Mouse (Mus musculus) urinary bladder, postnatal 14 days (tissue): ENCODE results near the gene Carmil2.

Experiments
- DNase-seq: peaks from one replicate; pipeline ENCODE4 v3.0.0; 2021; ENCODE audit warnings: low spot score

The Carmil2 gene

DNA sequence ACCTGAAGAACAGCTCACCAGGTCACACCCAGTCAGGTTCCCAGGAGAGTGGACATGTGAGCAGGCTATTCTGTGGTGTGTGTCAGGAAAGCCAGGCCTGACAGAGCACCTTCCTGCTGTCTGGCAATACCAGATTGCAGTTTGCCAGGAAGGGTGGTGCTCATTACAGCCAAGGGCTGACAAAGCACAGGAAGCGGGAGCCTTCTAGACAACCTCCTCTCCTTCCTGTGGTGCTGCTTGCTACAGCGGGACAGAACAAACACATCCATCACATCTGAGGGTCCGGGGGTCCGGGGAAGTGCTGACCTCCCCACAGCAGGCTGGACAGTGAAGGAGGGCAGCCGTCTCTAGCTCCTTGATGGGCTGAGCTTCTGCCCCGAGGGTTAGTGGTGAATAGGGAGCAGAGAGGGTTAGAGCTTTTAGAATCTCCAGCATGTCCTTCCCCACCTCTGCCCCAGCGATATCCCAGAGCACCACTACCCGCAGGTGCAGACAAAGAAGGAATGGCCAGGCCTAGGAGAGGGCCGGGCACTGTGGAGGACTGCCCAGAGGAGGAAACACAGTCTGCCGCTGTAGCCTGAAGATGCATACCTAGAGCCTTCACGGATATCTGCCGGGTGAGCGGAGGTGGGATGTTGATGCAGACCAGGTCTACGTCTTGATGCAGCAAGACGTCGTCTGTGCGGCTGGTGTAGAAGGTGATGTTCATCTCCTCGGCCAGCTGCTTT lies 41.5 kb downstream of the Carmil2 start:
- no peak for DNase-seq

DNA sequence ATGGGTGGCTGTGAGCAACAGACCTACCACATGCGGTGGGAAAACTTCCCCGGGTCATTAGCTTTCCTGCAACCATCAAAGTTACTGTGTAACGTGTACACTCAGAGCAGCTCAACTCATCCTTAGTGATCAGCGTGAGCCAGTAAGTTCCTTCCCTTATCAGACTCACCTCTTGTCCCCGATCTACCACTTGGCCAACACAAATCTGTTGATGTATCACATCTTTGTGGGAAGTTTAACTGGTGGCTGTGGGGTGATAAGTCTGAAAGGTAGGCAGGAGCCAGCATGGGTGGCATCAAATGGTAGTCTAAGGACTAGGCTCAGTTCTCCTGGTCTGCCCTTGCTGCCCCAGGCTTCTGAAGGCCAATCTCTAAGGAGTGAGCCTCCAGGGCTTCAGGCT lies 46.1 kb downstream of the Carmil2 start:
- no peak for DNase-seq

GRCm38 (mm10) chr8:105739216-105739615 lies 53.1 kb downstream of the Carmil2 start:
- no peak for DNase-seq

GRCm38 (mm10) chr8:105743301-105743700 lies 57.2 kb downstream of the Carmil2 start:
- DNase-seq = no peak
